Mouse (Mus musculus): Measurements from ENCODE around the gene Gm12184. TPM values are rescaled to one million over a fixed set of nuclear protein-coding genes. Genes with fewer than 3 reads are reported as not detected.
A peak's percentile ranks its signal among the peaks of the same experiment; 100 is the strongest.

Gene Gm12184
- polyA plus RNA-seq, 1 experiment from 2014 or later: 3.4 TPM

DNA sequence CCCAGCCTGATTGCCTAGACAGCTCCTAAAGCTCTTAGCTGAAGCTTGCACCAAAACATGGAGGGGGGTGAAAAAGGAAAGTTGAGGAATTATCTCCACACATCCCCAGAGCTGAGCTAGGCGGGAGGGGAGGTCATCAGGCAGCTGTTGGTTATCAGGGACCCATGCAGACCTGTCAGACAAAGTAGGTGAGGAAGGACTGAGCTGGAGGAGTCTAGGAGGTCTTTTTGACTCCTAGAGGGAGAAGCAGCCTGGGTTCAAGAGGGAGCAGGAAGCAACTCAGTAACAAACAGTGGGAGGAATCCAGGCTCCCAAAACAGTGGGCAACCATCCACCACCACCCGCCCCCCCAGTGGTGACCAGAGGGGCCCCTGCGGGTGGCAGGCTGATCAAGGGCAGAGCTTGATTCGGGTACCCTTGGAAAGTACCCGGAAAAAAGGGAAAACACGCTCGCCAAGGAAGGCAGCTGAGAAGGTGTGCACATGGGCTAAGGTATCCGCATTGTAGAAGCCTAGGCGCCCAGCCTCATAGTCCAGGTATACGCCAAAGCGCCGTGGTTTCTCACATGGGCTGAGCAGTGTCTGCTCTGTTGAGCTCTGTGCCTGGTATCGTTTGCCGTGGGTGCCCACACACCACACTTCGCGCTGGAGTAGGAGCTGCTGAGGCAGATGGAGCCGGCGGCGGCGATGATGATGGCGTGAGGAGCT is 19.4 kb downstream of the Gm12184 start:
- no peaks in the 10 kb centered on the region for H3K27me3 ChIP-seq
- in situ Hi-C loops (cut with MboI; ENCODE audit: low pct_unique_long_range_greater_than_20kb): loop anchor here (25.0 kb wide), 1 partner anchor 880 kb away; no protein-coding TSS in a partner anchor
- TF ChIP-seq CTCF (IDR thresholded peaks at IDR 0.05): no peak
- ChIA-PET POLR2A (interaction anchor here (1.0 to 4.0 kb wide), 2 partner anchors 10 kb away, joined by 6 to 14 read pairs; partner anchors contain the start of gene Trim41), CTCF (interaction anchor here (1.6 kb wide), 1 partner anchor 9 kb away, joined by 4 read pairs; no protein-coding TSS in a partner anchor)
- no peak for DNase-seq (ENCODE audit: low read depth, low spot score)
- ATAC-seq: no peak

DNA sequence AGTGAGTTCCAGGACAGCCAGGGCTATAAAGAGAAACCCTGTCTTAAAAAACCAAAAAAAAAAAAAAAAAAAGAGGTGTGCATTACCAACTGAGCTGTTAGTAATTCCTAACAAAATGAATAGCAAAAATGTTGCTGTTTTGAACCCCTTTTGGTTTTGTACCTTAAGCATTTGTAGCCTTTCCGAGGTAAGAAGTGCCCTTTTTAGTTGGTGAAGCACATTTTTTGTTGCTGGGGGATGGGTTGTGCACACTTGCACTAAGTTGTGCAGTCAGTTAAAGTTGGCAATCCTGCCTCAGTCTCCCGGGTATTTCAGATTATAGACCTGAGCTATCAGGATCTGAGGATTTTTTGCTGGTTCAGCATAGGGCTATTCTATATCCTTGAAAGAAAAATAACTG is 21.5 kb downstream of the Gm12184 start:
- ChIA-PET POLR2A (no interaction called here), CTCF (interaction anchor here (1.2 to 2.1 kb wide), 3 partner anchors 9 to 46 kb away, joined by 3 to 10 read pairs (median 4); no protein-coding TSS in a partner anchor)
- TF ChIP-seq CTCF (IDR thresholded peaks at IDR 0.05): no peak
- in situ Hi-C loops (cut with MboI; ENCODE audit: low pct_unique_long_range_greater_than_20kb): loop anchor here (5.0 to 25.0 kb wide), 2 partner anchors 442 to 882 kb away; no protein-coding TSS in a partner anchor
- DNase-seq (ENCODE audit: low read depth, low spot score) (no peak), ATAC-seq (no peak)
- no peaks in the 10 kb centered on the region for H3K27me3 ChIP-seq

DNA sequence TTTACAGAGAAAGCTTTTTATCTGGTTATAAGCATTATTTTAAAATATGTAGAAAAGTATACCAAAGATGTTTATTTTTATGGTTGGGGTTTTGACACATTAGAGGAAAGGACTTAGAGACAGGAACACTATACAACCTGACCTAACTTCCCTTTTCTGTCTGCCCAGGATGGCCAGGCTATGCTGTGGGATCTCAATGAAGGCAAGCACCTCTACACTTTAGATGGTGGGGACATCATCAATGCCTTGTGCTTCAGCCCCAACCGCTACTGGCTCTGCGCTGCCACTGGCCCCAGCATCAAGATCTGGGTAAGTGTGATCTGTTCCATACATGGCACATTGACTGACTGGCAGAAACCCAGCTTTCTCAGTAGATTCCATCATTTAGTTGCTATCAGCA is 22.5 kb downstream of the Gm12184 start:
- TF ChIP-seq CTCF (IDR thresholded peaks at IDR 0.05): no peak
- ATAC-seq (no peak), DNase-seq (ENCODE audit: low read depth, low spot score) (no peak)
- H3K27me3 ChIP-seq: no peaks in the 10 kb centered on the region
- CTCF ChIA-PET: interaction anchor here (1.5 to 2.1 kb wide), 3 partner anchors 10 to 47 kb away, joined by 4 read pairs; no protein-coding TSS in a partner anchor
- in situ Hi-C loops (cut with MboI; ENCODE audit: low pct_unique_long_range_greater_than_20kb): loop anchor here (5.0 to 25.0 kb wide), 2 partner anchors 443 to 883 kb away; no protein-coding TSS in a partner anchor
- POLR2A ChIA-PET: no interaction called here

GRCm38 (mm10) chr11:48801831-48802772 is 24.4 kb downstream of the Gm12184 start:
- ATAC-seq (no peak), DNase-seq (ENCODE audit: low read depth, low spot score) (no peak)
- TF ChIP-seq CTCF (IDR thresholded peaks at IDR 0.05): no peak
- no peaks in the 10 kb centered on the region for H3K27me3 ChIP-seq
- CTCF ChIA-PET: interaction anchor here (1.0 to 2.0 kb wide), 9 partner anchors 10 to 57 kb away, joined by 3 to 4 read pairs (median 3); no protein-coding TSS in a partner anchor
- POLR2A ChIA-PET: interaction anchor here (0.9 to 1.6 kb wide), 4 partner anchors 10 to 294 kb away, joined by 3 to 6 read pairs (median 4); no protein-coding TSS in a partner anchor
- in situ Hi-C loops (cut with MboI; ENCODE audit: low pct_unique_long_range_greater_than_20kb): loop anchor here (5.0 to 25.0 kb wide), 2 partner anchors 445 to 885 kb away; no protein-coding TSS in a partner anchor

DNA sequence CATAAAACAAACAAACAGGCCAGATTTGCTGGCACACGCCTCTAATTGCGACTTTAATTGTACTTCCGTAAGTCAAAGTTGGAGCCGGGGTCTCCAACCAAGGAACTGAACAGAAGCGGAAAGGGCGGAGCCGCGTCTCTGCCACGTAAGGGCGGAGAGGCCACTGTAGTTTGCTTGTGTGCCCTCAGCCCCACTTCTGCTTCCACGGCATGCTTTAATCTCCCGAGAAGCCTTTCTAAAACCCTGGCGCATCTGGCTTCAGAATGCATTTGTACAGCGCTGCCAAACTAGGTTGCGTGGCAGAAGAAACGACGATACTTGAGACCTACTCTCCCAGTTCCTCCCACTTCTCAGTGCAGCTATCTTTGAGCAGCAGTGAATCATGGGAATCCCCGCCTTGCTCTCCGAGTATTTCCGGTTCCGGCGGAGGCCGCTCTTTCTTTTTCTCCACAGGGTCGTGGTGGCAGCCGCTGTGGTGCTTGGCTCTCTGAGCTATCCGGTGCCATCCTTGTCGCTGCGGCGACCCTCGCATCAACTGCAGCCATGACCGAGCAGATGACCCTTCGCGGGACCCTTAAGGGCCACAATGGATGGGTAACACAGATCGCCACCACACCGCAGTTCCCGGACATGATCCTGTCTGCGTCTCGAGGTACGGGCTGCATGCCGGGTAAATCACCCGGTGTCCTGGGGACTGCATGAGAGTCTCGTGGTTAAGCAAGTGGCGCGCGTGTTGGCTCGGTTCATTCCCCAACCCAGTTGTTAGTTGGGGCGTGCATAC is 26.3 kb downstream of the Gm12184 start, which contains the start of gene Rack1:
TSS of gene Rack1 (plus strand) at position 412 of the 781 bp plus-strand sequence.
- peak; percentile 70 for DNase-seq (ENCODE audit: low read depth, low spot score)
- CTCF ChIA-PET: interaction anchor here (1.0 kb wide), 1 partner anchor 18 kb away, joined by 3 read pairs; no protein-coding TSS in a partner anchor
- H3K27me3 ChIP-seq: no peaks in the 10 kb centered on the region
- no peak for TF ChIP-seq CTCF (IDR thresholded peaks at IDR 0.05)
- in situ Hi-C loops (cut with MboI; ENCODE audit: low pct_unique_long_range_greater_than_20kb): loop anchor here (5.0 to 25.0 kb wide), 4 partner anchors 57 to 887 kb away; no protein-coding TSS in a partner anchor
- ATAC-seq: peak; percentile 91
- POLR2A ChIA-PET: interaction anchor here (0.6 to 1.1 kb wide), 4 partner anchors 12 to 63 kb away, joined by 3 to 4 read pairs (median 4); no protein-coding TSS in a partner anchor

- CTCF ChIA-PET: interaction anchor here (0.9 to 1.1 kb wide), 3 partner anchors 11 to 59 kb away, joined by 3 read pairs; no protein-coding TSS in a partner anchor
- POLR2A ChIA-PET: interaction anchor here (0.6 to 1.1 kb wide), 6 partner anchors 13 to 468 kb away, joined by 3 to 4 read pairs (median 4); no protein-coding TSS in a partner anchor
- TF ChIP-seq CTCF (IDR thresholded peaks at IDR 0.05): no peak
- ATAC-seq (peak; percentile 46), DNase-seq (ENCODE audit: low read depth, low spot score) (no peak)
- in situ Hi-C loops (cut with MboI; ENCODE audit: low pct_unique_long_range_greater_than_20kb): loop anchor here (5.0 kb wide), 2 partner anchors 58 to 298 kb away; no protein-coding TSS in a partner anchor
- no peaks in the 10 kb centered on the region for H3K27me3 ChIP-seq
Measured at GRCm38 (mm10) chr11:48798984-48799920, 27.2 kb downstream of the Gm12184 start.

- no peak for TF ChIP-seq CTCF (IDR thresholded peaks at IDR 0.05)
- ATAC-seq (no peak), DNase-seq (ENCODE audit: low read depth, low spot score) (no peak)
- H3K27me3 ChIP-seq: no peaks in the 10 kb centered on the region
- in situ Hi-C loops (cut with MboI; ENCODE audit: low pct_unique_long_range_greater_than_20kb): loop anchor here (5.0 kb wide), 2 partner anchors 59 to 299 kb away; no protein-coding TSS in a partner anchor
- CTCF ChIA-PET: interaction anchor here (0.9 to 1.1 kb wide), 2 partner anchors 10 to 60 kb away, joined by 3 read pairs; no protein-coding TSS in a partner anchor
- POLR2A ChIA-PET: interaction anchor here (0.9 to 1.0 kb wide), 2 partner anchors 60 to 469 kb away, joined by 3 read pairs; no protein-coding TSS in a partner anchor
Measured at GRCm38 (mm10) chr11:48798308-48798707, 28.1 kb downstream of the Gm12184 start.

GRCm38 (mm10) chr11:48797287-48797686 is 29.2 kb downstream of the Gm12184 start:
- in situ Hi-C loops (cut with MboI; ENCODE audit: low pct_unique_long_range_greater_than_20kb): loop anchor here (5.0 kb wide), 2 partner anchors 60 to 300 kb away; no protein-coding TSS in a partner anchor
- ChIA-PET POLR2A (interaction anchor here (0.9 kb wide), 1 partner anchor 9 kb away, joined by 6 read pairs; no protein-coding TSS in a partner anchor), CTCF (no interaction called here)
- ATAC-seq (no peak), DNase-seq (ENCODE audit: low read depth, low spot score) (no peak)
- H3K27me3 ChIP-seq: no peaks in the 10 kb centered on the region
- no peak for TF ChIP-seq CTCF (IDR thresholded peaks at IDR 0.05)
